Mouse (Mus musculus) lung, postnatal 4 days (tissue): ENCODE results near the gene Klhl34.

ENCODE experiments used
- DNase-seq, 2 experiments: peaks; one replicate each; pipeline ENCODE4 v3.0.0; 2021

Gene Klhl34

DNA sequence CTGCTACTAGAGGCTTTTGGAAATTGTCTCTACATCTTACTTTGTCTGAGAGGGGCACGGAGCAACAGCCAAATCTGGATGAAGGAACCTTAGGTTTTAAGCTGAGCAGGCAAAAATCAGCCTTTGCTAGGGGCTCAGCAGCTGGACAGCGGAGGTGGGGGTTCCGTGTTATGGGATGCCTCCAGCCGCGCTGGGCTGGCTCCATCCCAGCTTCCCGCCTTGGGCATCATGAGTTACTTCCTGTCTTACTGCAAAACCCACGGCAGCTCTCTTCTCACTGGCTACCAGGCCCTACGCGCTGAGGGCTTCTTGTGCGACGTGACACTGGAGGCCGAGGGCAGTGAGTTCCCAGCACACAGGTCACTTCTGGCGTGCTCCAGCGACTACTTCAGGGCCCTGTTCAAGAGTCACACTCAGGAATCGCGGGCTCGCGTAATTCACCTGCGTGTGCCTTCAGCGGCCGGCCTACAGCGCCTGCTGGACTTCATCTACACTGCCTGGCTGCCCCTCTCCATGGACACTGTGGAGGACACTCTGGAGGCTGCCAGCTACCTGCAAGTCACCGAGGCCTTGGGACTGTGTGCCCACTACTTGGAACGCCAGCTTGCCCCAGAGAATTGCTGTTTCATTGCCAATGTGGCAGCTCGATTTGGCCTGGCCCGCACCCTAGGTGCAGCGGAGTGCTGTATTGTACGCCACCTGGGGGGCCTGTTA is at the start of gene Klhl34:
Klhl34 (plus strand) TSS at position 229 of the 714 bp plus-strand sequence.
- DNase-seq = peak; percentile 8 to 34

DNA sequence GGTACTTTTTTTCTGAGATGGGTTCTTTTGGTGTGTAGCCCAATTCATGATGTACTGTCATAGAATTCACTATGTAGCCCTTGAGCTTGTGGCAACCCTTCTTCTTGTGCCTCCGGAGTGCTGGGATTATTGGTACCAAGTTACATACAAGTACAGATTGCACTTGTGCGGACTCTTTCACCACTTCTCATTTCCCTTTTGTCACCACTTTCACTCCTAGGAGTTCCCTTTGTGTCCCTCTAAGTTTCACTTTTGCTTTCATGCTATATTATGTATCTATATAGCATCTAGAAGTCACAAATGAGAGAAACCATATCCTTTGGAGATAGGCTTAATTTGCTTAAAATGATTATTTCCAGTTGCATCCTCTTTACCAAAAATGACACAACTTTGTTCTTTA is 16.6 kb upstream of the Klhl34 start:
- DNase-seq = no peak

- DNase-seq = no peak
These were observed 8.5 kb upstream of the Klhl34 start for GRCm38 (mm10) chrX:157809721-157810120.

DNA sequence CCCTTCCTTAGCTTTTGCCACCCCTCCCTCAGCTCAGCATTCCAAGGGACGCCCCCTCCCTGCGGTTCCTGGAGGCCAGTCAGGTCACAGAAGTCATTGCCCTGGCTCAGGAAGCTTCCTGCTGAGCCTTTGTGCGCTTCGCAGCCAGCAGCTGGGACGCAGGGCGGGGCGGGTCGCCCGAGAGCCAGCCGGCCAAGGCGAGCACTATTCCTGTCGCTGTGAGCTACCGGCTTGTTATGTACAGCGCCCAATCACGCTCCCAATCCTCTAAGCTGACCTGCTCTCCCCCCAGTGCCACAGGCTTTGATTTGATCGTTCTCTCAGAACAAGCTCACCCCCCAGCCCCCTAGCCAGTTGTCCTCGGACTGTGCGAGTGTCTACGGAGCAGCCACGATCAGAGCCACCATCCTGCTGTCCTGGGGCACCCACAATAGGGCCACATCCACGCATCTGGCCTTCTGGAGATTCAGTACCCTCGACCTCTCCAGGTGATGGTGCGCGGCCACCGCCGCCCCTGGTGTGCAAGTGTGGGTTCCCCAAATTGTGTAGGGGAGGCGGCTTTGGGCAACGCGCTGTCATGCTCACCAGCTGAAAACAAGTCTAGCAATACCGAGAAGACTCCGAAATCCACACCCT is 546 bp upstream of the Klhl34 start:
- peak; percentile 7 to 30 for DNase-seq

GRCm38 (mm10) chrX:157818921-157819260 is 656 bp downstream of the Klhl34 start:
- DNase-seq = no peak

DNA sequence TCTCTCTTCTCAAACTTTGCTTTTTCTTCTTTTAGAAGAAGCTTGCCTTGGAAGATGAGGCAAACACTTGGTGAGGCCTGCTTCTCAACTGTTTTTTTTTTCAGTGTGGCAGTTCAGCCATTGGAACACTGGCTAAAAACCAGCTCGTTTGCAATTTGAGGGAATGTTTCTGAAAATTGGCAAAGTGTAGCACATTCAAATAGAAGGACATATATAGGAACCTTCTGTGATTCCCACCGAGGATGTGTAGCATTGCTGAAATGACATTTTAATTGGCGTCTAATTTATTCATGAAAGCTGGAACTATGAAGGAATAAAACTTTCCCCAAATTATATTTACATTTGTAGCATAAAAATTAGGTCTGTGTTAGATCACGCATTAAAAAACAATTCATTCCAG is 11.7 kb downstream of the Klhl34 start:
- no peak for DNase-seq
